Mouse (Mus musculus): ENCODE measurements around the gene B3gnt9. TPM values are rescaled to one million over a fixed set of nuclear protein-coding genes. Genes with fewer than 3 reads are reported as not detected.
A peak's percentile ranks its signal among the peaks of the same experiment; 100 is the strongest.

Gene B3gnt9
- polyA plus RNA-seq, 1 experiment = 6.6 TPM

DNA sequence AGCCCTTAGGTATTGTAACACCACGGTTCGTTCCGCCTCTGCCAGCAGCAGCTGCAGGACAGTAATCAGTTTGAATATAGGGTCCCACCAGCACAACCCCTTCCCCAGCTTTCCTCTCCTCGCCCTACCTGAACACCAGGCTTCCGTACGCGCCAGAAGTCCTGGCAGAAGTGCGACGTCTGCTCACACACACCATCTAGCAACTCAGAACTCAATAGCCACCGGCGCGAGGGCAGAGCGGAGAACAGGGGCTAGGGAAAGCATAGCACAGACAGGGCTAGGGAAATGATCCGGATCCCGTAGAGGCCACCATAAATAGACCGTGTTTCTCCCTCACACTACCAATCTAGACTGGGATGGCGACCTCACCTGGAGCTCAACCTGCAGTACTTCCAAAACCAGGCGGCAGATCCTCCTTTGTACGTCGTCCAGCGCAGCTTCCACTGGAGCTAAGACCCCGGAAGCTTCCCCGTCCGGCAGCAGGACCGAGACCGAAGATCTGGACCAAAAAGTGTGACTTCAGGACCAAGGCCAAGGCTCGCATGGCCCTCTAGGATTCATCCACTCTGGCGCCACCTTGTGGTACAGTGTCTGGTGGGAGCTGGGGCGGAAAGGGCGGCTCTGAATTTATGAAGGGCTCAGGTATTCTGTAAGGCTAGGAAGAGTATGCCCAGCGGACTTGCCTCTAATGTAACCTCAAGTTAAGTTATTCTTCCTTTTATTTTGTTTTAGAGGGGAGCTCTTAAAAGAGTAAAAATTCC is 35.8 kb upstream of the B3gnt9 start:
- peak; percentile 82 for DNase-seq (ENCODE audit: low read depth)
- TF ChIP-seq CTCF (IDR thresholded peaks at IDR 0.05; ENCODE audit: borderline replicate concordance, extremely low read depth, insufficient read depth, insufficient read length) (peak; percentile 90), POLR2A (IDR thresholded peaks at IDR 0.05; ENCODE audit: borderline replicate concordance, extremely low read depth, insufficient read depth, insufficient read length, poor library complexity, severe bottlenecking) (no peak)

DNA sequence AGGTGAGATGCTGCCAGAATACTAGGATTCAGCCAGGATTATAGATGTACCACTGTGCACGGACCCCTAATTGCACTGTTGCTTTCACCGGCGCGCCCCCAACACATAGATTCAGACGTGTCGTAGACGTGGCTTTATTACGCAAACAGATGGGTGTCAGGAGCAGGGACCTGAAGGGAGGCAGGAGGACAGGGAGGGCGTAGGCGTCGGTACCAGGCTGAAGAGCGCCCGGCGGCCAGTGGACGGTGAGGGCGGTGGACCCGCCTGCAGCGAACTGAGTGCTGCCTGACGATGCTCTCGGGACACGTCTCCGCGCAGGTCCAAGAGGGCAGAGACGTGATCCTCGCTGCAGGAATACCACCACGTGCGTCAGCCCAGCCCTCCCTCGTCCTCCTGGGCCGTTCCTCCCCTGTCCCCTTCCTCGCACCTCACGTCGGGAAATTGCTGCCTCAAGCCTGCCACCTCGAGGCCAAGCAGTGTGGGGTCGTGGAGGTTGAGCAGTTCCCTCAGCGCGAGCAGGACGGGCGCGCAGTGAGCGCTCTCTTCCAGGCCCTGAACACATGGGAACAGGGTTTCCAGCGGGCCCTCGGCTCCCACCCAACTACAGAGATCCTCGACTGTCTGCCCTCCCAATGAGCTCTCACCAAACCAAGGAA is 35.0 kb upstream of the B3gnt9 start, which contains the start of gene 4931428F04Rik:
Gene 4931428F04Rik, minus strand, starts transcription at position 60 of the 656 bp plus-strand sequence.
- TF ChIP-seq CTCF (IDR thresholded peaks at IDR 0.05; ENCODE audit: borderline replicate concordance, extremely low read depth, insufficient read depth, insufficient read length) = peak; percentile 57; the same call in 1 of the 2 replicates
- TF ChIP-seq POLR2A (IDR thresholded peaks at IDR 0.05; ENCODE audit: borderline replicate concordance, extremely low read depth, insufficient read depth, insufficient read length, poor library complexity, severe bottlenecking) = no peak
- DNase-seq (ENCODE audit: low read depth) = peak; percentile 78

DNA sequence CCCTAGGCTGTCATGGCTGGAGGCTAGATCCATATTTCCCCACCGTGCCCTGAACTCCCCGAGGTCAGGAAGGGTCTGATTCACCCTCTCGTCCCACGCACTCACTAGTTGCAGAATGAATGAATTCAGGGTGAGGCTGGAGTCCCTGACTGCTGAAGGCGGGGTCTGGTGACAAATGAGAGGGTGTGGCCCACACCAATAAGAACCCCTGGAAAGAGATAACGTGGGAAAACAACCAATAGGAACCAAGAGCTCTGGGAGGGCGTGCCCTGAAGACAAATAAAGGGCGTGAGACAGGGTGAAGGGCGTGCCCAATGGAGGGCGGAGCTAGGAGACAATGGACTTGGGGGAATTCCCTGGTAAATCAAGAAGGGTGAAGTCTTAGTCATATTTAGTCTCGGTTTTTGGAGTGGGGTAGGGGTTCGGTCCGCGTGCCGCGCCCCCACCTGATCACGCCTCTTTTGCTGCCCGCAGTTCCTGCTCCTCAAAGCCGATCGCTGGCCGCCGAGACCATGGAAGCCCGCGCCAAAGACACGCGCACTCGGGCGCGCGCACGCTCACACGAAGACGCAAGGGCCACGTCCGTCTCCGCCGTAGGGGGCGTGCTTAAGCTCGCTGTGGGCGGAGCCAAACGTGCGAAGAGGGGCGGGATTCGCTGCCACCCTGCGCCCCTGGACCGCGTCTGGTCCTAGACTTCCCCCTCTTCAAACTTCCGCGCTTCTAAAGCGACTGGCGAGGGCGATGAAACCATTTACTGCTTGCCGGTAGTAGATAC is 34.2 kb upstream of the B3gnt9 start:
- peak; percentile 99 for DNase-seq (ENCODE audit: low read depth)
- TF ChIP-seq CTCF (IDR thresholded peaks at IDR 0.05; ENCODE audit: borderline replicate concordance, extremely low read depth, insufficient read depth, insufficient read length) (no peak), POLR2A (IDR thresholded peaks at IDR 0.05; ENCODE audit: borderline replicate concordance, extremely low read depth, insufficient read depth, insufficient read length, poor library complexity, severe bottlenecking) (peak; percentile 88)

DNA sequence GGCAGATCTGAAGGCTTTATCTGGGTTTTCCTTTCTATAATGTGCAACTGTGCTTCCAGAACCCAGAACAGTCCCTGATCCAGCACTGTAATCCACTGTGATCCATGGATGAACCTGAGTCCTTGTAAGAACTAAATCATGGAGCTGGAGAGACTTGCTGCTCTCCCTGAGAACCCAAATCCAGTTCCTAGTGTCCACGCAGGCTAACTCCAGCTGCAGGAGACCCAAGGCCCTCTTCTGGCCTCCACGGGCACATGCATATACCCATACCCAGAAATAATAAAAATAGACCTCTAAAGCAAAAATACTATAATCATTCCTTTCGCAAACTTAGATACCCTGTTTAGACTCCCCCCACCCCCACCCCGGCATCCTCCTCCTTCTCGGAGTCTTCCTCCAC is 33.3 kb upstream of the B3gnt9 start:
- TF ChIP-seq POLR2A (IDR thresholded peaks at IDR 0.05; ENCODE audit: borderline replicate concordance, extremely low read depth, insufficient read depth, insufficient read length, poor library complexity, severe bottlenecking) (no peak), CTCF (IDR thresholded peaks at IDR 0.05; ENCODE audit: borderline replicate concordance, extremely low read depth, insufficient read depth, insufficient read length) (no peak)

DNA sequence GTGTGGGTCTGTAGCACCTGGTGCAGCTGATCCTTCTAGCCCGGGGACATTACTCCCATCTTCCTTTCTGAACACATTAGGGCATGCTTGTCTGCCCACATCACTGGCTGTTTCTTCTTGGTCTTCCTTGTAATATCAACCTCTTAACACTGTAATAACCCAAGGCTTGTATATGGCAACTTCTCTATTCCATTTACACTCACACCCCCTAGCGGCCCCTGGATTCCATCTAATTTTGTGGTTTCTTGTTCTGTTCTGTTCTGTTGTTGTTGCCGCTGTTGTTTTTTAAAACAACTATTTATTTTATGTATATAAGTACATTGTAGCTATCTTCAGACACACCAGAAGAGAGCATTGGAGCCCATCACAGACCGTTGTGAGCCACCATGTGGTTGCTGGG is 32.0 kb upstream of the B3gnt9 start:
- no peak for DNase-seq (ENCODE audit: low read depth)
- TF ChIP-seq CTCF (IDR thresholded peaks at IDR 0.05; ENCODE audit: borderline replicate concordance, extremely low read depth, insufficient read depth, insufficient read length) (no peak), POLR2A (IDR thresholded peaks at IDR 0.05; ENCODE audit: borderline replicate concordance, extremely low read depth, insufficient read depth, insufficient read length, poor library complexity, severe bottlenecking) (no peak)

More for the DNA sequence above, 33.3 kb upstream of the B3gnt9 start:
- no peak for DNase-seq (ENCODE audit: low read depth)

DNA sequence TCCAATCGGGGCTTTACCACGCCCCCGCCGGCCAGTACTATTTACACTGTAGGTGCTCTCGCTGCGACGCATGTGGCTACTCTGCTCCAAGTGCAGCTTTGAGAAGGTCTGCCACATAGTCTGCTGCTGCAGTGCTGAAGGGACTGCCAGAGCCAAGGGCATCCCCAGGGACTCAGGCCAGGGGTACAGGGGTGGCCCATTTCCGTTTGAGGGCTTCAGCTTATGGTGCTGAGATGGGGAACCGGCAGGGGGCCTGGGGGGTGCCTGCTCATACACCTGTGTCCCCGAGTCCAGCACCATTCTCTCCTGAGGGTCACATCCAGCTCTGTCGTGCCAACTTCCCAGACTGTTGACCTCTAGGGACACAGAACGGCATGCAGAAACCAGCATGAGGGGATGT is 30.6 kb upstream of the B3gnt9 start:
- DNase-seq (ENCODE audit: low read depth) = no peak
- TF ChIP-seq POLR2A (IDR thresholded peaks at IDR 0.05; ENCODE audit: borderline replicate concordance, extremely low read depth, insufficient read depth, insufficient read length, poor library complexity, severe bottlenecking) (no peak), CTCF (IDR thresholded peaks at IDR 0.05; ENCODE audit: borderline replicate concordance, extremely low read depth, insufficient read depth, insufficient read length) (no peak)

DNA sequence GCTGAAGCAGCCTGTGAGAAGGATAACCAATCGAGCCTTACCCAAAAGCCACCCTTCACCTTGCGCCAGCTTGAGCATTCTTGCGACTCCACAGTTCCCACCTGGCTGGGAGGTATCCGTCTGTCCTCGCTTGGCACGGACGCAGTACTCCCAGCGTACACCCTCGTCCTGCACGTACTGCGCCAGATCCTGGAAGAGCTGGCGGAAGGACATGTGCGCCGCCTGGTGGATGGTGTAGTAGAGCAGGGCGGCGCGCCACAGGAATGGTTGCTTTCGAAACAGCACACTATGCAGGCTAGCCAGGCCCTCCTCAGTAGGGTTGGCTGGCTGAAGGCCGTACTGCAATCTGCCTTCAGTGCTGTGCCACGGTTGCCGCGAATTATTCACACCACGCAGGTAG is 28.1 kb upstream of the B3gnt9 start:
- no peak for DNase-seq (ENCODE audit: low read depth)
- TF ChIP-seq POLR2A (IDR thresholded peaks at IDR 0.05; ENCODE audit: borderline replicate concordance, extremely low read depth, insufficient read depth, insufficient read length, poor library complexity, severe bottlenecking) (no peak), CTCF (IDR thresholded peaks at IDR 0.05; ENCODE audit: borderline replicate concordance, extremely low read depth, insufficient read depth, insufficient read length) (peak; percentile 59)

DNA sequence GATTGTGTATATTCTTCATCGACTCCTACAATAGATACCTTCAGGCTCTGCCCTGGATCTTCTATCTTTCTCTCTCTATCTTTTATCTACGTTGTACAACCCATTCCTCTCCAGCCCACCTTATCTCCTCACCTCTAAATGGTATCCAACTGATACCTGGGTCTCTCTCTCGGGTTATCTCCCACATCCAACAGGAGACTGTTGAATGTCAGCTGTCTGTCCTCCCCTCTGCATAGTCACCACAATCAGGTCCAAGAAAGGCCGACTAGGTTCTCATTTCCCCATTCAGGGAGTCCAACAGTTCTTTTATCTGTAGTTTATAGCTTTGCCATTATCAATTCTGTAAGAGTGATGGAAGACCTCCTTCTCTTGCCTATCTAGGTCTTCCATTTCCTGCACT is 27.3 kb upstream of the B3gnt9 start:
- no peak for TF ChIP-seq POLR2A (IDR thresholded peaks at IDR 0.05; ENCODE audit: borderline replicate concordance, extremely low read depth, insufficient read depth, insufficient read length, poor library complexity, severe bottlenecking)
- no peak for TF ChIP-seq CTCF (IDR thresholded peaks at IDR 0.05; ENCODE audit: borderline replicate concordance, extremely low read depth, insufficient read depth, insufficient read length)
- no peak for DNase-seq (ENCODE audit: low read depth)

DNA sequence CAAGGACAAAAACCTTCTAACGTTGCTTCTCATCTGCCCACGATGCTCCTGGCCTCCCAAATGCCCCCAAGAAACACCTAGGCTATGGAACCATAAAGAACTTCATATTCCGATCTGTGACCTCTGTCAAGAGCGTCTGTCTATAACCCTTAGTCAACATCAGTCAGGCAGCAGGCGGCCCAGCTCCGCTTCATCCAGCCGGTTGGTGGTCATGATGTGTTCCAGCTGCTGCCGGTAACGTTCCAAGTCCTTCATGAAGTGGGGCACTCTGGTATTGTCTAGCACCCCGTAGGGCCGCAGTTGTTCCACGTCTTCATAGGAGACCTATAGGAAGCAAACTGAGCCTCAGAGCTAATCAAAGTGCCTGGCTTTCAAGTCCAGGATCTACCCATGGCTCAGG is 26.9 kb upstream of the B3gnt9 start:
- TF ChIP-seq CTCF (IDR thresholded peaks at IDR 0.05; ENCODE audit: borderline replicate concordance, extremely low read depth, insufficient read depth, insufficient read length) (no peak), POLR2A (IDR thresholded peaks at IDR 0.05; ENCODE audit: borderline replicate concordance, extremely low read depth, insufficient read depth, insufficient read length, poor library complexity, severe bottlenecking) (no peak)
- no peak for DNase-seq (ENCODE audit: low read depth)

DNA sequence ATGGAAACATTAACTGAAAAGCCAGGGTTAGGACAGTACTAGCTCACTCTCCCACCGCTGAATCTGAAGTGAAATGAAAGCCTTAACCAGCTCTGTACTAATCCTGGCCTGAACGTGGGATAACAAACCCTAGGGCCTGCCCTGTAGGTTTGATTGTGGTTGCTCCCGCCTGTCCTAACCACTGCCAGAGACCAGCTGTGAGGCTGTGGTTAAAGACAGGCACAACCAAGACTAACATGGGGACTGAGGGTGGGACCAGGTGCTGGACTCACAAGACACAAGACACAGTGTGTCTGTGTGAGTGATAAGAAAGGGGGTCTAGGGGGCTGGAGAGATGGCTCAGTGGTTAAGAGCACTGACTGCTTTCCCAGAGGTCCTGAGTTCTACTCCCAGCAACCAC is 25.6 kb upstream of the B3gnt9 start:
- TF ChIP-seq CTCF (IDR thresholded peaks at IDR 0.05; ENCODE audit: borderline replicate concordance, extremely low read depth, insufficient read depth, insufficient read length) = no peak
- no peak for TF ChIP-seq POLR2A (IDR thresholded peaks at IDR 0.05; ENCODE audit: borderline replicate concordance, extremely low read depth, insufficient read depth, insufficient read length, poor library complexity, severe bottlenecking)
- DNase-seq (ENCODE audit: low read depth) = no peak

DNA sequence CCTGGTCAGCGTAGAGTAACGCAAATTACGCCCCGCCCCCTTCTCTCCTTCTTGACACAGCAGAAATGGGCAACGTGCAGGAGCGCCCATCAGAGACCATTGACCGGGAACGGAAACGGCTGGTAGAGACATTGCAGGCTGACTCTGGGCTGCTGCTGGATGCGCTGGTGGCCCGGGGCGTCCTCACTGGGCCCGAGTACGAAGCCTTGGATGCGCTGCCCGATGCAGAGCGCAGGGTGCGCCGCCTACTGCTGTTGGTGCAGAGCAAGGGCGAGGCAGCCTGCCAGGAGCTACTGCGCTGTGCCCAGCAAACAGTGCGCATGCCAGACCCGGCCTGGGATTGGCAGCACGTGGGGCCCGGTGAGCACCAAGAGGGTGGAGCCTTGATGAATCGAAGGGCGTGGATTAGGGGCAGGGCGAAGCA is 24.0 kb upstream of the B3gnt9 start:
- DNase-seq (ENCODE audit: low read depth) = peak; percentile 89
- TF ChIP-seq POLR2A (IDR thresholded peaks at IDR 0.05; ENCODE audit: borderline replicate concordance, extremely low read depth, insufficient read depth, insufficient read length, poor library complexity, severe bottlenecking) (no peak), CTCF (IDR thresholded peaks at IDR 0.05; ENCODE audit: borderline replicate concordance, extremely low read depth, insufficient read depth, insufficient read length) (no peak)
